Mouse (Mus musculus): ENCODE results near the gene Lcor. TPM values are rescaled to one million over a fixed set of nuclear protein-coding genes. Genes with fewer than 3 reads are reported as not detected.

Gene Lcor
- polyA plus RNA-seq, 1 experiment from 2014 or later: 10.9 TPM

- no peak overlapping the region for H3K9ac ChIP-seq (ENCODE audit: low read length)
- no peaks in the 10 kb centered on the region for H3K36me3 ChIP-seq (ENCODE audit: control insufficient read depth, insufficient read depth, low read length)
- 62% methylated on average over 2 of the region's 2 CpGs for WGBS
- no peak for ATAC-seq (ENCODE audit: insufficient number of reproducible peaks, insufficient read depth, low FRiP score, low read depth)
- no peaks in the 10 kb centered on the region for H3K4me1 ChIP-seq (ENCODE audit: control insufficient read depth in 2 of 2, insufficient read depth in 2 of 2, low read length in 2 of 2)
- no peak overlapping the region for H3K4me2 ChIP-seq (ENCODE audit: low read length)
- H3K27ac ChIP-seq (replicated peaks in 1 of 2; ENCODE audit: control insufficient read depth in 1 of 2, insufficient read depth in 1 of 2, low read depth in 2 of 2, low read length in 2 of 2): no peak overlapping the region
- no peaks in the 10 kb centered on the region for H3K27me3 ChIP-seq (ENCODE audit: control insufficient read depth, insufficient read depth, low read length)
- H3K9me3 ChIP-seq (ENCODE audit: control insufficient read depth, low read length): no peaks in the 10 kb centered on the region
- no peak overlapping the region for H3K4me3 ChIP-seq (ENCODE audit: control insufficient read depth in 1 of 2, insufficient read depth in 1 of 2, low read depth in 1 of 2, low read length in 2 of 2)
Measured at GRCm38 (mm10) chr19:41568791-41569190, 86.4 kb downstream of the Lcor start.

GRCm38 (mm10) chr19:41573700-41574099, 91.3 kb downstream of the Lcor start:
- Histone ChIP-seq H3K4me2 (ENCODE audit: low read length) (no peak overlapping the region), H3K27me3 (ENCODE audit: control insufficient read depth, insufficient read depth, low read length) (no peaks in the 10 kb centered on the region), H3K9ac (ENCODE audit: low read length) (no peak overlapping the region), H3K4me1 (ENCODE audit: control insufficient read depth in 2 of 2, insufficient read depth in 2 of 2, low read length in 2 of 2) (no peaks in the 10 kb centered on the region), H3K36me3 (ENCODE audit: control insufficient read depth, insufficient read depth, low read length) (no peaks in the 10 kb centered on the region), H3K4me3 (ENCODE audit: control insufficient read depth in 1 of 2, insufficient read depth in 1 of 2, low read depth in 1 of 2, low read length in 2 of 2) (no peak overlapping the region), H3K9me3 (ENCODE audit: control insufficient read depth, low read length) (no peaks in the 10 kb centered on the region), H3K27ac (replicated peaks in 1 of 2; ENCODE audit: control insufficient read depth in 1 of 2, insufficient read depth in 1 of 2, low read depth in 2 of 2, low read length in 2 of 2) (no peak overlapping the region)
- ATAC-seq (ENCODE audit: insufficient number of reproducible peaks, insufficient read depth, low FRiP score, low read depth): no peak
- 94% methylated on average over 2 of the region's 2 CpGs for WGBS

GRCm38 (mm10) chr19:41577576-41577975, 95.1 kb downstream of the Lcor start:
- H3K9me3 ChIP-seq (ENCODE audit: control insufficient read depth, low read length): no peaks in the 10 kb centered on the region
- H3K9ac ChIP-seq (ENCODE audit: low read length): no peak overlapping the region
- no peak for ATAC-seq (ENCODE audit: insufficient number of reproducible peaks, insufficient read depth, low FRiP score, low read depth)
- peaks cover 11% of the 10 kb centered on the region for H3K36me3 ChIP-seq (ENCODE audit: control insufficient read depth, insufficient read depth, low read length)
- H3K4me3 ChIP-seq (ENCODE audit: control insufficient read depth in 1 of 2, insufficient read depth in 1 of 2, low read depth in 1 of 2, low read length in 2 of 2): no peak overlapping the region
- H3K4me1 ChIP-seq (ENCODE audit: control insufficient read depth in 2 of 2, insufficient read depth in 2 of 2, low read length in 2 of 2): no peaks in the 10 kb centered on the region
- no peak overlapping the region for H3K27ac ChIP-seq (replicated peaks in 1 of 2; ENCODE audit: control insufficient read depth in 1 of 2, insufficient read depth in 1 of 2, low read depth in 2 of 2, low read length in 2 of 2)
- no peaks in the 10 kb centered on the region for H3K27me3 ChIP-seq (ENCODE audit: control insufficient read depth, insufficient read depth, low read length)
- no peak overlapping the region for H3K4me2 ChIP-seq (ENCODE audit: low read length)

GRCm38 (mm10) chr19:41579311-41579920, 97.0 kb downstream of the Lcor start:
- no peaks in the 10 kb centered on the region for H3K9me3 ChIP-seq (ENCODE audit: control insufficient read depth, low read length)
- no peak for ATAC-seq (ENCODE audit: insufficient number of reproducible peaks, insufficient read depth, low FRiP score, low read depth)
- peaks cover 29% of the 10 kb centered on the region for H3K36me3 ChIP-seq (ENCODE audit: control insufficient read depth, insufficient read depth, low read length)
- no peak overlapping the region for H3K4me2 ChIP-seq (ENCODE audit: low read length)
- no peaks in the 10 kb centered on the region for H3K27me3 ChIP-seq (ENCODE audit: control insufficient read depth, insufficient read depth, low read length)
- no peak overlapping the region for H3K4me3 ChIP-seq (ENCODE audit: control insufficient read depth in 1 of 2, insufficient read depth in 1 of 2, low read depth in 1 of 2, low read length in 2 of 2)
- H3K9ac ChIP-seq (ENCODE audit: low read length): no peak overlapping the region
- WGBS: 86% methylated on average over 4 of the region's 4 CpGs
- no peak overlapping the region for H3K27ac ChIP-seq (replicated peaks in 1 of 2; ENCODE audit: control insufficient read depth in 1 of 2, insufficient read depth in 1 of 2, low read depth in 2 of 2, low read length in 2 of 2)
- H3K4me1 ChIP-seq (ENCODE audit: control insufficient read depth in 2 of 2, insufficient read depth in 2 of 2, low read length in 2 of 2): no peaks in the 10 kb centered on the region

GRCm38 (mm10) chr19:41581706-41582420, 99.4 kb downstream of the Lcor start, which contains the start of gene Gm340:
Gm340 (plus strand) TSS chr19:41582370.
- 94% methylated on average over 23 of the region's 23 CpGs for WGBS
- no peaks in the 10 kb centered on the region for H3K27me3 ChIP-seq (ENCODE audit: control insufficient read depth, insufficient read depth, low read length)
- H3K9ac ChIP-seq (ENCODE audit: low read length): no peak within 1 kb of the TSS
- H3K4me1 ChIP-seq (ENCODE audit: control insufficient read depth in 2 of 2, insufficient read depth in 2 of 2, low read length in 2 of 2): no peaks in the 10 kb centered on the region
- no peak within 1 kb of the TSS for H3K4me3 ChIP-seq (ENCODE audit: control insufficient read depth in 1 of 2, insufficient read depth in 1 of 2, low read depth in 1 of 2, low read length in 2 of 2)
- H3K9me3 ChIP-seq (ENCODE audit: control insufficient read depth, low read length): no peaks in the 10 kb centered on the region
- no peak for ATAC-seq (ENCODE audit: insufficient number of reproducible peaks, insufficient read depth, low FRiP score, low read depth)
- H3K4me2 ChIP-seq (ENCODE audit: low read length): no peak within 1 kb of the TSS
- H3K36me3 ChIP-seq (ENCODE audit: control insufficient read depth, insufficient read depth, low read length): peaks cover 53% of the 10 kb centered on the region
- no peak within 1 kb of the TSS for H3K27ac ChIP-seq (replicated peaks in 1 of 2; ENCODE audit: control insufficient read depth in 1 of 2, insufficient read depth in 1 of 2, low read depth in 2 of 2, low read length in 2 of 2)

GRCm38 (mm10) chr19:41582918-41583514, 100.6 kb downstream of the Lcor start:
- Histone ChIP-seq H3K4me3 (ENCODE audit: control insufficient read depth in 1 of 2, insufficient read depth in 1 of 2, low read depth in 1 of 2, low read length in 2 of 2) (no peak overlapping the region), H3K27ac (replicated peaks in 1 of 2; ENCODE audit: control insufficient read depth in 1 of 2, insufficient read depth in 1 of 2, low read depth in 2 of 2, low read length in 2 of 2) (no peak overlapping the region), H3K4me1 (ENCODE audit: control insufficient read depth in 2 of 2, insufficient read depth in 2 of 2, low read length in 2 of 2) (no peaks in the 10 kb centered on the region), H3K27me3 (ENCODE audit: control insufficient read depth, insufficient read depth, low read length) (no peaks in the 10 kb centered on the region), H3K9ac (ENCODE audit: low read length) (no peak overlapping the region), H3K36me3 (ENCODE audit: control insufficient read depth, insufficient read depth, low read length) (peaks cover 53% of the 10 kb centered on the region), H3K4me2 (ENCODE audit: low read length) (no peak overlapping the region), H3K9me3 (ENCODE audit: control insufficient read depth, low read length) (no peaks in the 10 kb centered on the region)
- 98% methylated on average over 5 of the region's 5 CpGs for WGBS
- no peak for ATAC-seq (ENCODE audit: insufficient number of reproducible peaks, insufficient read depth, low FRiP score, low read depth)

GRCm38 (mm10) chr19:41586752-41587151, 104.3 kb downstream of the Lcor start:
- no peaks in the 10 kb centered on the region for H3K9me3 ChIP-seq (ENCODE audit: control insufficient read depth, low read length)
- no peak overlapping the region for H3K4me2 ChIP-seq (ENCODE audit: low read length)
- H3K36me3 ChIP-seq (ENCODE audit: control insufficient read depth, insufficient read depth, low read length): peaks cover 51% of the 10 kb centered on the region
- no peak overlapping the region for H3K27ac ChIP-seq (replicated peaks in 1 of 2; ENCODE audit: control insufficient read depth in 1 of 2, insufficient read depth in 1 of 2, low read depth in 2 of 2, low read length in 2 of 2)
- no peak overlapping the region for H3K9ac ChIP-seq (ENCODE audit: low read length)
- H3K27me3 ChIP-seq (ENCODE audit: control insufficient read depth, insufficient read depth, low read length): no peaks in the 10 kb centered on the region
- H3K4me3 ChIP-seq (ENCODE audit: control insufficient read depth in 1 of 2, insufficient read depth in 1 of 2, low read depth in 1 of 2, low read length in 2 of 2): no peak overlapping the region
- no peak for ATAC-seq (ENCODE audit: insufficient number of reproducible peaks, insufficient read depth, low FRiP score, low read depth)
- H3K4me1 ChIP-seq (ENCODE audit: control insufficient read depth in 2 of 2, insufficient read depth in 2 of 2, low read length in 2 of 2): 0 out of 4 replicates have a peak, but pooled peaks cover 0 to 4% of the 10 kb centered on the region in 2 experiments
- WGBS: 93% methylated on average over 10 of the region's 10 CpGs
